8 mouse cellular contexts compared by ENCODE assay signal in the genomic region with DNA sequence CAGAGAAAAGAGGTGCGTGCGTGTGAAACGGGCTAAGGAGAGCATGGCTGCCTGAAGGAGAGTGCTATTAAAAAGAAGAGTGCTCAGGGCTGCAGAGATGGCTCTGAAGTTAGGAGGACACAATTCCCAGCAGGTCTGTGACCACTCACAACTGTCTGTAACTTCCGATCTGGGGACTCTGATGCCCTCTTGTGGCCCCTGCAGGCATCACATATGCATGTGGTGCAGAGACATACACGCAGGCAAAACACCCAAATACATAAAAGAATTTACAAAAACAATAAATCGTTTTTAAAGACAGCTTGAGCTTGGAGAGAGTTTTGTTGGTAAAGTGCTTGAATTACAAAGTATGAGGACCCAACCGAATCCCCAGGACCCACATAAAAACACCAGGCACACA. TPM values are rescaled to one million over a fixed set of nuclear protein-coding genes. Genes with fewer than 3 reads are reported as not detected.
DNase-seq lines count a peak whose midpoint lies in the region; ATAC-seq and TF ChIP-seq lines count a peak whose summit lies in the region.

No protein-coding gene starts in this region.

- peak; percentile 37 to 51 for DNase-seq in heart, adult 18-20 months
- DNase-seq in ovary, postnatal 36 days (ENCODE audit: low spot score), result peak; percentile 43
- DNase-seq in ovary, postnatal 10 days (ENCODE audit: low spot score), result no peak
- peak; percentile 76 for DNase-seq in adrenal gland, postnatal 14 days
- DNase-seq in kidney, postnatal 0 days (ENCODE audit: low spot score), result peak; percentile 74
- peak; percentile 67 for DNase-seq in neural tube, embryonic 11.5 days (ENCODE audit: low spot score)
- DNase-seq in urinary bladder, postnatal 4 days (ENCODE audit: low spot score in 2 of 2), result no peak

- peaks cover 23% of the 10 kb centered on the region for H3K27me3 ChIP-seq in heart, embryonic 11.5 days (ENCODE audit: control insufficient read depth, insufficient read depth, low read length)
- H3K27me3 ChIP-seq in kidney, postnatal 0 days (ENCODE audit: insufficient read depth, low read length), result no peaks in the 10 kb centered on the region
- peaks cover 19% of the 10 kb centered on the region for H3K27me3 ChIP-seq in neural tube, embryonic 11.5 days (ENCODE audit: control insufficient read depth, insufficient read depth, low read length)

- H3K36me3 ChIP-seq in heart, embryonic 11.5 days (ENCODE audit: control insufficient read depth, insufficient read depth, low read length), result no peaks in the 10 kb centered on the region
- no peaks in the 10 kb centered on the region for H3K36me3 ChIP-seq in kidney, postnatal 0 days (ENCODE audit: insufficient read depth, low read length)
- H3K36me3 ChIP-seq in neural tube, embryonic 11.5 days (ENCODE audit: control insufficient read depth, insufficient read depth, low read length), result no peaks in the 10 kb centered on the region

- no peaks in the 10 kb centered on the region for H3K9me3 ChIP-seq in heart, embryonic 11.5 days (replicated peaks; ENCODE audit: control insufficient read depth, low read length)
- H3K9me3 ChIP-seq in kidney, postnatal 0 days (replicated peaks; ENCODE audit: low read length), result no peaks in the 10 kb centered on the region
- no peaks in the 10 kb centered on the region for H3K9me3 ChIP-seq in neural tube, embryonic 11.5 days (ENCODE audit: control insufficient read depth, low read length)

- 30% methylated on average over 7 of the region's 7 CpGs for WGBS in heart, embryonic 11.5 days (ENCODE audit: insufficient replicate concordance)
- 35% methylated on average over 7 of the region's 7 CpGs for WGBS in kidney, postnatal 0 days
- WGBS in neural tube, embryonic 11.5 days, result 32% methylated on average over 7 of the region's 7 CpGs

- no peak overlapping the region for H3K4me3 ChIP-seq in heart, embryonic 11.5 days (ENCODE audit: low read depth, low read length)
- H3K4me3 ChIP-seq in kidney, postnatal 0 days (replicated peaks; ENCODE audit: low read depth, low read length), result no peak overlapping the region
- no peak overlapping the region for H3K4me3 ChIP-seq in neural tube, embryonic 11.5 days (ENCODE audit: low read depth, low read length)

- no peak overlapping the region for H3K9ac ChIP-seq in heart, embryonic 11.5 days (ENCODE audit: low read depth, low read length)
- no peak overlapping the region for H3K9ac ChIP-seq in kidney, postnatal 0 days (ENCODE audit: low read depth, low read length)
- no peak overlapping the region for H3K9ac ChIP-seq in neural tube, embryonic 11.5 days (ENCODE audit: low read length)

- ATAC-seq in heart, embryonic 11.5 days (replicated peaks; ENCODE audit: insufficient number of reproducible peaks, low FRiP score, low TSS enrichment), result no peak
- no peak for ATAC-seq in kidney, postnatal 0 days (replicated peaks; ENCODE audit: low FRiP score, low read depth)
- ATAC-seq in neural tube, embryonic 11.5 days (ENCODE audit: insufficient read depth, low FRiP score, low TSS enrichment), result no peak

- H3K4me2 ChIP-seq in heart, embryonic 11.5 days, result no peak overlapping the region
- no peak overlapping the region for H3K4me2 ChIP-seq in kidney, postnatal 0 days (ENCODE audit: low read length)
- no peak overlapping the region for H3K4me2 ChIP-seq in neural tube, embryonic 11.5 days (ENCODE audit: low read depth)

- no peak overlapping the region for H3K27ac ChIP-seq in heart, embryonic 11.5 days (ENCODE audit: low read depth, low read length)
- H3K27ac ChIP-seq in kidney, postnatal 0 days, result no peak overlapping the region
- no peak overlapping the region for H3K27ac ChIP-seq in neural tube, embryonic 11.5 days (ENCODE audit: low read depth, low read length)

- peak; percentile 79 for TF ChIP-seq CTCF in kidney, postnatal 0 days (IDR thresholded peaks at IDR 0.05; ENCODE audit: low read depth)

- peaks cover 5% of the 10 kb centered on the region; the same call in 1 of the 2 replicates for H3K4me1 ChIP-seq in heart, embryonic 11.5 days (ENCODE audit: control insufficient read depth, insufficient read depth, low read length)
- H3K4me1 ChIP-seq in kidney, postnatal 0 days (replicated peaks; ENCODE audit: insufficient read depth, low read length), result peaks cover 9% of the 10 kb centered on the region; the same call in 1 of the 2 replicates
- H3K4me1 ChIP-seq in neural tube, embryonic 11.5 days (ENCODE audit: control insufficient read depth, insufficient read depth, low read length), result 0 out of 2 replicates have a peak, but pooled peaks cover 5% of the 10 kb centered on the region

RNA-seq across cellular contexts. Expression of gene Cep170b, which starts 3.1 kb away (rescaled TPM):
- total RNA-seq in heart, adult 18-20 months (2021), result 10 to 100 TPM; 10.1 to 11.1 TPM
- polyA plus RNA-seq in heart, embryonic 11.5 days (2014; fragmentation: Nextera tagmentation; extraction: Ambion mirVana), result 2.6 and 3.1 TPM in 2 replicates
- 29.1 and 33.0 TPM in 2 replicates for total RNA-seq in adrenal gland, postnatal 14 days (2021)
- polyA plus RNA-seq in kidney, postnatal 0 days (2015; fragmentation: Nextera tagmentation; extraction: Ambion mirVana), result 13.6 and 13.9 TPM in 2 replicates
- 10.2 and 10.7 TPM in 2 replicates for polyA plus RNA-seq in neural tube, embryonic 11.5 days (2014; fragmentation: Nextera tagmentation; extraction: Ambion mirVana)

RNA-seq across cellular contexts. Expression of gene Zbtb42, which starts 38.5 kb away (rescaled TPM):
- total RNA-seq in heart, adult 18-20 months (2021), result 1 to 10 TPM; 3.6 to 4.9 TPM
- polyA plus RNA-seq in heart, embryonic 11.5 days (2014; fragmentation: Nextera tagmentation; extraction: Ambion mirVana), result 2.8 and 4.2 TPM in 2 replicates
- 2.8 and 4.6 TPM in 2 replicates for total RNA-seq in adrenal gland, postnatal 14 days (2021)
- polyA plus RNA-seq in kidney, postnatal 0 days (2015; fragmentation: Nextera tagmentation; extraction: Ambion mirVana), result 5.9 and 6.7 TPM in 2 replicates
- polyA plus RNA-seq in neural tube, embryonic 11.5 days (2014; fragmentation: Nextera tagmentation; extraction: Ambion mirVana), result 4.4 and 6.7 TPM in 2 replicates

RNA-seq across cellular contexts. Expression of gene Akt1, which starts 42.5 kb away (rescaled TPM):
- 100 to 1,000 TPM; 182 to 193 TPM for total RNA-seq in heart, adult 18-20 months (2021)
- polyA plus RNA-seq in heart, embryonic 11.5 days (2014; fragmentation: Nextera tagmentation; extraction: Ambion mirVana), result 94.2 and 108 TPM in 2 replicates
- 245 and 247 TPM in 2 replicates for total RNA-seq in adrenal gland, postnatal 14 days (2021)
- polyA plus RNA-seq in kidney, postnatal 0 days (2015; fragmentation: Nextera tagmentation; extraction: Ambion mirVana), result 72.5 and 114 TPM in 2 replicates
- 124 and 126 TPM in 2 replicates for polyA plus RNA-seq in neural tube, embryonic 11.5 days (2014; fragmentation: Nextera tagmentation; extraction: Ambion mirVana)

RNA-seq across cellular contexts. Expression of gene Pld4, which starts 43.3 kb away (rescaled TPM):
- total RNA-seq in heart, adult 18-20 months (2021), result 1 to 10 TPM; 6.0 to 7.8 TPM
- polyA plus RNA-seq in heart, embryonic 11.5 days (2014; fragmentation: Nextera tagmentation; extraction: Ambion mirVana), result 1.5 and 1.7 TPM in 2 replicates
- total RNA-seq in adrenal gland, postnatal 14 days (2021), result 6.4 and 19.9 TPM in 2 replicates
- 7.8 TPM in 2 replicates for polyA plus RNA-seq in kidney, postnatal 0 days (2015; fragmentation: Nextera tagmentation; extraction: Ambion mirVana)
- 3.8 and 4.9 TPM in 2 replicates for polyA plus RNA-seq in neural tube, embryonic 11.5 days (2014; fragmentation: Nextera tagmentation; extraction: Ambion mirVana)

Comparison
In these comparisons a context has a peak if more than half of its experiments do, and no peak if none do; other contexts are left out.
1. DNase-seq: peak in heart, adult 18-20 months (2 of 2), ovary, postnatal 36 days (single experiment), adrenal gland, postnatal 14 days (single experiment), kidney, postnatal 0 days (single experiment) and neural tube, embryonic 11.5 days (single experiment); none in ovary, postnatal 10 days (single experiment) and urinary bladder, postnatal 4 days (0 of 2).